Mouse (Mus musculus) testis, adult 2 months (tissue): ENCODE measurements around the gene Gpr3. TPM values are rescaled to one million over a fixed set of nuclear protein-coding genes. Genes with fewer than 3 reads are reported as not detected.

Experiments
- H3K27ac ChIP-seq: fragments of 200-500 bp; 2 replicates; pipeline ENCODE4 v1.5.1; 2012; ENCODE audit warnings: low read depth, low read length; ENCODE audit not compliant: control insufficient read depth, insufficient read depth
- H3K27me3 ChIP-seq: fragments of 200-500 bp; 2 replicates; pipeline ENCODE4 v1.6.1; 2012; ENCODE audit warnings: mild to moderate bottlenecking, low read length, moderate library complexity; ENCODE audit not compliant: control insufficient read depth, insufficient read depth
- H3K36me3 ChIP-seq: fragments of 200-500 bp; 2 replicates; pipeline ENCODE4 v1.6.1; 2012; ENCODE audit warnings: mild to moderate bottlenecking, low read length; ENCODE audit not compliant: control insufficient read depth, insufficient read depth
- H3K4me1 ChIP-seq: fragments of 200-500 bp; 2 replicates; pipeline ENCODE4 v1.6.1; 2012; ENCODE audit warnings: low read length; ENCODE audit not compliant: control insufficient read depth, insufficient read depth
- H3K4me3 ChIP-seq: fragments of 200-500 bp; 2 replicates; pipeline ENCODE4 v1.5.1; 2012; ENCODE audit warnings: low read depth, mild to moderate bottlenecking, low read length, moderate library complexity, mixed read lengths; ENCODE audit not compliant: control insufficient read depth
- CTCF ChIP-seq: fragments of 200-500 bp; IDR thresholded peaks from 2 replicates; pipeline ENCODE4 v1.5.1; 2012; ENCODE audit warnings: low read depth, mild to moderate bottlenecking, inconsistent platforms, low read length, moderate library complexity; ENCODE audit not compliant: control insufficient read depth, insufficient read depth, insufficient replicate concordance
- POLR2A ChIP-seq: fragments of 200-500 bp; IDR thresholded peaks from 2 replicates; pipeline ENCODE4 v1.6.1; 2012; ENCODE audit warnings: low read depth, mild to moderate bottlenecking, inconsistent platforms, low read length, moderate library complexity; ENCODE audit not compliant: control insufficient read depth
- polyA plus RNA-seq: library from polyadenylated mRNA; depleted of rRNA; stranded (reverse); fragments of >200 nt; gene quantifications from 2 replicates; pipeline ENCODE4 v1.2.3, GENCODE M21; 2012

The Gpr3 gene
- polyA plus RNA-seq, 1 experiment = 7.0 TPM

- peaks cover 22% of the 10 kb centered on the region for H3K4me1 ChIP-seq
- H3K36me3 ChIP-seq = no peaks in the 10 kb centered on the region
- TF ChIP-seq POLR2A (no peak), CTCF (no peak)
- no peak overlapping the region for H3K27ac ChIP-seq
- no peak overlapping the region for H3K4me3 ChIP-seq
- H3K27me3 ChIP-seq = no peaks in the 10 kb centered on the region
Observed at GRCm38 (mm10) chr4:133252089-133252488, 39.8 kb upstream of the Gpr3 start.

GRCm38 (mm10) chr4:133251214-133251613, 38.9 kb upstream of the Gpr3 start:
- Histone ChIP-seq H3K27ac (no peak overlapping the region), H3K27me3 (no peaks in the 10 kb centered on the region), H3K36me3 (no peaks in the 10 kb centered on the region), H3K4me1 (peaks cover 20% of the 10 kb centered on the region), H3K4me3 (peak overlapping the region; percentile 54)
- TF ChIP-seq CTCF (no peak), POLR2A (no peak)

DNA sequence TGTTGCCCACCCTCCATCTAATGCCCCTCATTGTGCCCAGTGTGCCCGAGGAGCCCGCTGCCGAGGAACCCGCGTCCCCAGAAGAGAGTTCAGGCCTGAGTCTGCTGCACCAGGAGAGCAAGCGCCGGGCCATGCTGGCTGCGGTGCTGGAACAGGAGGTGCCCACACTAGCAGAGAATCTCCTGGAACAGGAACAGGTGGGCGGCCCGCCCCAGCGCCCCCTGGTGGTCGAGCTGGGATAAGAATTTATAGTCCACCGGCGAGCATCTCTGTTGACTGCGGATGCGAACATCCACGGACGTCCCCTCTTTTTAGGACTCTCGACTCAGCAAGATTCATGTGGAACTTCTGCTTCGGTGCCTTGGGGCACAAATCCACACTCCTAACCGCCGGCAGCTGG, 38.3 kb upstream of the Gpr3 start:
- Histone ChIP-seq H3K27me3 (no peaks in the 10 kb centered on the region), H3K27ac (no peak overlapping the region)

GRCm38 (mm10) chr4:133247806-133248449, 35.6 kb upstream of the Gpr3 start:
- Histone ChIP-seq H3K27ac (no peak overlapping the region), H3K27me3 (no peaks in the 10 kb centered on the region), H3K4me1 (peaks cover 20% of the 10 kb centered on the region), H3K4me3 (no peak overlapping the region), H3K36me3 (no peaks in the 10 kb centered on the region)
- no peak for TF ChIP-seq CTCF
- no peak for TF ChIP-seq POLR2A

More for the DNA sequence above, 38.3 kb upstream of the Gpr3 start:
- Histone ChIP-seq H3K4me3 (peak overlapping the region; percentile 54), H3K36me3 (no peaks in the 10 kb centered on the region), H3K4me1 (peaks cover 20% of the 10 kb centered on the region)
- TF ChIP-seq CTCF (peak; percentile 84), POLR2A (no peak)

DNA sequence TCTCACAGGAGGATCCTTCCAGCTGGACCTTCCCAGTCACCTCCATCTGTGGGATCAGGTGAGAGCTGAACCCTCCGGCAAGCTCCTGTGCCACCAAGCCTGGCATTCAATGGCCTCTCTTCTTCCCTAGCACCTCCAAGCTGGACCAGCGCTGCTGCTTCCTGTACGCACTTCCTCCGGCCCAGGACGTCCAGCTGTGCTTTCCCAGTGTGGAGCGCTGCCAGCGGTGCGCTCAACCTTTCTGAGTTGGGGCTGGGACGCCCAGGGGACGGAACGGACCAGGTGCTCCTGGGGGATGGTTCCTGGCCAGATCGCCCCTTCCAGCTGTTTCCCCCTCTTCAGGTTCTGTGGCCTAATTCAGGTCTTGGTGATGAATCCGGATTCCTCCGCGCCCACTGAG, 34.7 kb upstream of the Gpr3 start:
- H3K4me1 ChIP-seq = peaks cover 22% of the 10 kb centered on the region
- no peaks in the 10 kb centered on the region for H3K36me3 ChIP-seq
- TF ChIP-seq POLR2A (no peak), CTCF (no peak)
- no peak overlapping the region for H3K4me3 ChIP-seq
- H3K27me3 ChIP-seq = no peaks in the 10 kb centered on the region
- no peak overlapping the region for H3K27ac ChIP-seq

GRCm38 (mm10) chr4:133244289-133244688, 32.0 kb upstream of the Gpr3 start:
- Histone ChIP-seq H3K36me3 (no peaks in the 10 kb centered on the region), H3K4me1 (peaks cover 11% of the 10 kb centered on the region), H3K4me3 (no peak overlapping the region), H3K27ac (no peak overlapping the region), H3K27me3 (no peaks in the 10 kb centered on the region)
- TF ChIP-seq CTCF (no peak), POLR2A (no peak)

DNA sequence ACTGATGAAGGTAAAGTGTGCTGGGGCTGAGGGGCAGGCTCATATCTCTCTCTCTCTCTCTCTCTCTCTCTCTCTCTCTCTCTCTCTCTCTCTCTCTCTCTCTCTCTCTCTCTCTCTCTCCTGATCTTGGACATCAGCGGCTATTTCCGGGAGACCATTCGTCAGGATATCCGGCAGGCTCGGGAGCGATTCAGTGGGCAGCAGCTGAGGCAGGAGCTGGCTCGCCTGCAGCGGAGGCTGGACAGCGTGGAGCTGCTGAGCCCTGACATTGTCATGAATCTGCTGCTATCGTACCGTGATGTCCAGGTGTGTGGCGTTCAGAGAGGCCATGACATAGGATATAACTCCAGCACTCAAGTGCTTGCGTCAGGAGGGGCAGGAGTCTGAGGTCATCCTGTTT, 31.2 kb upstream of the Gpr3 start:
- no peak overlapping the region for H3K4me3 ChIP-seq
- no peaks in the 10 kb centered on the region for H3K36me3 ChIP-seq
- H3K27ac ChIP-seq = no peak overlapping the region
- TF ChIP-seq POLR2A (no peak), CTCF (no peak)
- peaks cover 11% of the 10 kb centered on the region for H3K4me1 ChIP-seq
- H3K27me3 ChIP-seq = no peaks in the 10 kb centered on the region

DNA sequence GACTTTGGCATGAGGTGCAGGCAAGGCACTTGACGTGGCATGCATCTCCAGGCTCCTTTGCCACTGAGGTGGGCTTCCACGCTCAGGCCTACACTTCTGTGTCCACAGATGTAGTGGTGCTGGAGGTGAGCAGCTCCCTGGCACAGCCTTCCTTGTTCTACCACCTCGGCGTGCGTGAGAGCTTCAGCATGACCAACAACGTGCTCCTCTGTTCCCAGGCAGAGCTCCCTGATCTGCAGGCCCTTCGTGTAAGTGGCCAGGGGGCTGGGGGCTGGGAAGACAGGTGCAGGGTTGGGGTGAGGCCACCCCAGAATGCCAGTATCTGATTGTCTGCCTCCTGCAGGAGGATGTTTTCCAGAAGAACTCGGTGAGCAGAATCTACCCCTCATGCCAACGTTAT, 30.4 kb upstream of the Gpr3 start:
- no peak for TF ChIP-seq POLR2A
- no peak for TF ChIP-seq CTCF
- Histone ChIP-seq H3K27me3 (no peaks in the 10 kb centered on the region), H3K27ac (no peak overlapping the region), H3K4me1 (peaks cover 11% of the 10 kb centered on the region), H3K36me3 (no peaks in the 10 kb centered on the region), H3K4me3 (no peak overlapping the region)
